Mouse (Mus musculus): Measurements from ENCODE around the gene Dop1b. TPM values are rescaled to one million over a fixed set of nuclear protein-coding genes. Genes with fewer than 3 reads are reported as not detected.
"Not testable (repeated sequence)": the region's sequence is repeated elsewhere in the genome, so short reads cannot be mapped to it uniquely, and the experiment has no call there.

The Dop1b gene
- polyA plus RNA-seq, 1 experiment from 2014 or later, result 15.5 TPM

DNA sequence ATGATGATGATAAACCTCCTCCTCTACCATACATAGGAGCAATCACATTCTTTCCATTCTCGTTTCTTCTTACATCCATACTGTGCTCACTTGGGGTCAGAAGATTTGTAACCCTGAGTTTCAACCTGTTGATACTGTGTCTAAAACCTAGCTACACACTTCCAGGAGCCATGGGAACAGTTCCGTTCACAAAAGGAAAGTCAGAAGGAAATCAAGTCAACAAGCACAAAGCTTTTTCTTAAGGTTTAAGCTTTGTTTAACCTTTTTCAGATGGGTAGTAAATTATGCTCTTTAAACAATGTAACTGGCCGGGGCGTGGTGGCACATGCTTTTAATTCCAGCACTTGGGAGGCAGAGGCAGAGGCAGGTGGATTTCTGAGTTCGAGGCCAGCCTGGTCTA, 105.7 kb downstream of the Dop1b start:
- DNase-seq (ENCODE audit: low spot score), result no peak
- Histone ChIP-seq H3K4me1 (replicated peaks; ENCODE audit: control insufficient read depth, insufficient read depth, low read length) (no peaks in the 10 kb centered on the region), H3K27ac (ENCODE audit: low read depth, low read length) (no peak overlapping the region), H3K9ac (ENCODE audit: low read length) (no peak overlapping the region), H3K27me3 (ENCODE audit: control insufficient read depth, insufficient read depth, low read length) (no peaks in the 10 kb centered on the region), H3K9me3 (ENCODE audit: control insufficient read depth, low read length) (no peaks in the 10 kb centered on the region), H3K4me3 (ENCODE audit: low read depth, low read length) (no peak overlapping the region), H3K36me3 (ENCODE audit: control insufficient read depth, insufficient read depth, low read length) (no peaks in the 10 kb centered on the region), H3K4me2 (ENCODE audit: low read depth, low read length, severe bottlenecking) (no peak overlapping the region)
- ATAC-seq (replicated peaks; ENCODE audit: low FRiP score), result no peak
- 90% methylated on average over 5 of the region's 5 CpGs for WGBS

DNA sequence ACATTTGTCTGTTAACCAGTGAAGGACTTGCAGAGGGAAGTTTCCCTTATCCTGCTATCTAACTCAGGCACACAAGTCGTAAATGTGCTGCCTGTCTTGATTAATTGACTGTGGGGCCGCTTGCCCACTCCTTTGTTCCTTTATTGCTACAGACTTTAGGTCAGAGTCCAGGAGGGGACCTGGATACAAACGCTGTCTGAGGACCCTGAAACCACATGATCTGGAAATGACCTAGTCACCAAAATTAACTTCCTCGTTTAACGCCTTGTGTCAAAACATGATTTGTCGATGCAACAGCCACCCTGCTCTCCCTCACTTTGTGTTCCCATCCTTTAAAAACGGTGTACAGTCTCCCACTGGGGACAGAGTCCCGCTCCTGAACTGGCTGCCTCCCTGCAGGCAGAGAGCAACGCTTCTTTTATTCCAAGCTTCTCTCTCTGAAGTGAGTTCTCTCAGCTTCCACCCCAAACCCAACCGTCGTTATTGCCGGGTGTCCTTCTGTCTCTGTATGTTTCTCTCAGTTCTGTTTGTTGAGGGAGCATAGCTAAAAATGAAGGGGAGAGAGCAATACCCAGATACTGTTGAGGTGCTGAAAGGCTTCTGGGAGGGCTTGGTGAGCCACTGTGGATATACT, 107.1 kb downstream of the Dop1b start:
- no peak overlapping the region for H3K4me2 ChIP-seq (ENCODE audit: low read depth, low read length, severe bottlenecking)
- H3K4me1 ChIP-seq (replicated peaks; ENCODE audit: control insufficient read depth, insufficient read depth, low read length), result no peaks in the 10 kb centered on the region
- ATAC-seq (replicated peaks; ENCODE audit: low FRiP score) (no peak), DNase-seq (ENCODE audit: low spot score) (no peak)
- no peak overlapping the region for H3K4me3 ChIP-seq (ENCODE audit: low read depth, low read length)
- H3K9ac ChIP-seq (ENCODE audit: low read length), result no peak overlapping the region
- H3K27me3 ChIP-seq (ENCODE audit: control insufficient read depth, insufficient read depth, low read length), result no peaks in the 10 kb centered on the region
- H3K27ac ChIP-seq (ENCODE audit: low read depth, low read length), result no peak overlapping the region
- H3K36me3 ChIP-seq (ENCODE audit: control insufficient read depth, insufficient read depth, low read length), result no peaks in the 10 kb centered on the region
- WGBS, result 63% methylated on average over 12 of the region's 12 CpGs
- H3K9me3 ChIP-seq (ENCODE audit: control insufficient read depth, low read length), result no peaks in the 10 kb centered on the region

DNA sequence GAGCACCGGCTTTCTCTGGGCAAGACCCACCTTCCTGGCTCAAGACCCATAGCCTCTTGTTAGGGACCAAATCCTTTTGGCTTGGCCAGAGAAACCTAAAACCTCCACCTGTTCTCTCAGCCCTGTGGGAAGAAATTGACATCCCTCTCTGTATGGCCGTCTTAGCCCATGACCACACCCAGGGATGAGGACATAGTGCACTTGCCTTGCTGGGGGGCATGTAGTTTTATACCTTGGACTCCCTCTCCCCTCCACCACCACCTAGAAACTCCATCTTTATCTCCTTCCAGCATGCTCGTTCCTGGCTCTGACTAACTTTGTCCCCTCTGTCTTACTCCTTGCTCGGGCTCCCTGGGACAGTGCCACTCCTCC, 107.6 kb downstream of the Dop1b start:
- Histone ChIP-seq H3K27ac (ENCODE audit: low read depth, low read length) (no peak overlapping the region), H3K27me3 (ENCODE audit: control insufficient read depth, insufficient read depth, low read length) (no peaks in the 10 kb centered on the region), H3K4me3 (ENCODE audit: low read depth, low read length) (no peak overlapping the region), H3K4me2 (ENCODE audit: low read depth, low read length, severe bottlenecking) (no peak overlapping the region), H3K9me3 (ENCODE audit: control insufficient read depth, low read length) (no peaks in the 10 kb centered on the region), H3K9ac (ENCODE audit: low read length) (no peak overlapping the region), H3K36me3 (ENCODE audit: control insufficient read depth, insufficient read depth, low read length) (no peaks in the 10 kb centered on the region), H3K4me1 (replicated peaks; ENCODE audit: control insufficient read depth, insufficient read depth, low read length) (no peaks in the 10 kb centered on the region)
- DNase-seq (ENCODE audit: low spot score), result no peak
- ATAC-seq (replicated peaks; ENCODE audit: low FRiP score), result no peak
- WGBS, result 80% methylated on average over 4 of the region's 4 CpGs

DNA sequence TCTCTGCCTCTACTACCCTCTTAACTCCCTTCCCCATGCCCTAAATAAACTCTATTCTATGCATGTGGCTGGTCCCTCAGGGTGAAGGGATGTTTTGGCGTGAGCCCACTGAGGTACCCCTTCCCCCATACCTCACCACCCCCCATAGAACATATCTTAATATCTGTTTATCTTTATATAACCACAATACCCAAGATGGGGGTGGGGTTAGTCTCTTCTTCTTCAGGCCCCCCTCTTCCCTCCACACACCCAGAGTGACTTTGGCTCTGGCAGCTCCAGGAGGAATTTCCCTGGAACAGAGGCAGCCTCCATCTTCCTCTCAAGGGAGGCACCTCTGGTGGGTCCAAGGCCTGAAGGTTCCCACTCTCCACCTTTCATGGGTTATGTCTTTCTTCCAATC, 108.3 kb downstream of the Dop1b start:
- no peak for ATAC-seq (replicated peaks; ENCODE audit: low FRiP score)

DNA sequence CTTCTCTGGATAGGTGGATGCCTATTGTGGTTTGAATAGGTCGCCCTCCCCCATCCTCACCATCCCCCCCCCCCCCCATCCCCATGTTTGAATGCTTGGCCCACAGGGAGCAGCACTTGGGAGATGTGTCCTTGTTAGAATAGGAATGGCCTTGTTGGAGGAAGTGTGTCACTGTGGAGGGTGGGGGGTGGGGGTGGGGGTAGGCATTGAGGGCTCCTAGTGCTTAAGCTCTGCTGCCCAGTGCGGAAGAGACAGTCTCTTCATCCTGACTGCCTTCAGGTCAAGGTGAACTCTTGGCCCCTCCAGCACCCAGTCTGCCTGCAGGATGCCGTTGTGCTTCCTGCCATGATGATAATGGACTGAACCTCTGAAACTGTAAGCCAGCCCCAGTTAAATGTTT, 110.0 kb downstream of the Dop1b start:
- Histone ChIP-seq H3K9ac (ENCODE audit: low read length) (no peak overlapping the region), H3K36me3 (ENCODE audit: control insufficient read depth, insufficient read depth, low read length) (no peaks in the 10 kb centered on the region), H3K9me3 (ENCODE audit: control insufficient read depth, low read length) (no peaks in the 10 kb centered on the region), H3K4me3 (ENCODE audit: low read depth, low read length) (no peak overlapping the region), H3K4me2 (ENCODE audit: low read depth, low read length, severe bottlenecking) (no peak overlapping the region), H3K27ac (ENCODE audit: low read depth, low read length) (no peak overlapping the region), H3K4me1 (replicated peaks; ENCODE audit: control insufficient read depth, insufficient read depth, low read length) (no peaks in the 10 kb centered on the region), H3K27me3 (ENCODE audit: control insufficient read depth, insufficient read depth, low read length) (no peaks in the 10 kb centered on the region)
- WGBS, result 92% methylated on average over 3 of the region's 3 CpGs
- ATAC-seq (replicated peaks; ENCODE audit: low FRiP score), result no peak
- no peak for DNase-seq (ENCODE audit: low spot score)

More for the DNA sequence above, 108.3 kb downstream of the Dop1b start:
- Histone ChIP-seq H3K4me2 (ENCODE audit: low read depth, low read length, severe bottlenecking) (no peak overlapping the region), H3K27ac (ENCODE audit: low read depth, low read length) (no peak overlapping the region), H3K4me3 (ENCODE audit: low read depth, low read length) (no peak overlapping the region), H3K9ac (ENCODE audit: low read length) (no peak overlapping the region), H3K36me3 (ENCODE audit: control insufficient read depth, insufficient read depth, low read length) (no peaks in the 10 kb centered on the region), H3K27me3 (ENCODE audit: control insufficient read depth, insufficient read depth, low read length) (no peaks in the 10 kb centered on the region), H3K9me3 (ENCODE audit: control insufficient read depth, low read length) (no peaks in the 10 kb centered on the region), H3K4me1 (replicated peaks; ENCODE audit: control insufficient read depth, insufficient read depth, low read length) (no peaks in the 10 kb centered on the region)
- no peak for DNase-seq (ENCODE audit: low spot score)
- 73% methylated on average over 1 of the region's 1 CpGs for WGBS

DNA sequence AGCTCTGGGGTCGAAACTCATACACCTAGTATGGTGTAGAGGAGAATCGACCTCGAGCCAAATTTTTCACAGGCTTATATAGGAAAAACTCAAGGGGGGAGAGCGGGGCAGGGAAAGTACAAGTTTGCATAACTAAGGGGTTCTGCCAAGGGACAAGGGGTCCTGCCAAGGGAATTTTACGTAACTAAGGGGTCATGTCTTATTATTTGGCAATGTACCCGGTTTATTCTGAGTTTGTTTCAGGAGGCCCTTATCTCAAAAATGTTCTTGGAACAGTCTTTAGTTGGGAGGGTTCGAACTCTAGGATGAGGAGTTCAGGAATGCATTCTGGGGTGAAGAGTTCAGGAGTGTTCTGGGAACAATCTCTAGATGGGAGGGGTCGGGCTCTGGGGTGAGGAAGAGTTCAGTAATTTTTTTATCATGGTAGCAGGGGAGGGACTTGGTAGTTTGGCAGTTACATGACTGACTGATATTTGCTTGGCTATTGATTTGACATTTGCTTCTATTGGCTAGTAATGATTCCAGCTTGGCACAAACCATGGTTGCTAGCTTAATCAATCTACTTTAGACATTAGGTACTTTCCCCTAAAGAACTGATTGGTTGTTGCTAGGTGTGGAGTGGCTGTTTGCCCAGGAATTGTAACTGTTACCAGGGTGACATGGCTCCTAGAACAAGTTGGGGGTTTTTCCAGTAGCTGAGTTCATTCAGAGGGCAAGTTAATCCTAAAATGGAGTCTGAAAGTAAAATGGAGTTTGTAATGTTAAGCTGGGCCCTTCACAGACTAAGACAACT, 110.9 kb downstream of the Dop1b start:
- not testable (repeated sequence) for H3K27me3 ChIP-seq (ENCODE audit: control insufficient read depth, insufficient read depth, low read length); H3K27ac ChIP-seq (ENCODE audit: low read depth, low read length); H3K4me2 ChIP-seq (ENCODE audit: low read depth, low read length, severe bottlenecking); ATAC-seq (replicated peaks; ENCODE audit: low FRiP score); H3K9ac ChIP-seq (ENCODE audit: low read length); H3K9me3 ChIP-seq (ENCODE audit: control insufficient read depth, low read length); H3K36me3 ChIP-seq (ENCODE audit: control insufficient read depth, insufficient read depth, low read length); DNase-seq (ENCODE audit: low spot score); H3K4me1 ChIP-seq (replicated peaks; ENCODE audit: control insufficient read depth, insufficient read depth, low read length); H3K4me3 ChIP-seq (ENCODE audit: low read depth, low read length)
- WGBS, result 93% methylated on average over 4 of the region's 8 CpGs

DNA sequence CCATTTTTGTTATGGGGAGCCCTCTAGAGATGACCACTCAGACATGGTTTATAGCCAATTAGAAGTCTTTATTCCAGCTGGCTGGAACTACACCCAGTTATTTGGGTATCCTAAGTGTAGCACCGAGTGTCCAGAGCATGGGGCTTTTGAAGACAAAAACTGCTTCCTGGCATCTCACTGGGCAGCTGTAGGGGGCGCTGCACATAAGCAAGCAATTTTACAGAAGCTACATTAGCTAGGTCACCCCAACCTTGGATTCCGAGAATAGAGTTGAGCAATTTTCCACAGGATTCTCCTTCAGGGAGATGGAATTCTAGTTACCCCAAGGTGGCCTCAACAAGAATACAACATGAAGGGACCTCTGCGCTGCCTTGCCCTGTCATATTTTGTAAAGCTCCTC, 113.1 kb downstream of the Dop1b start:
- no peaks in the 10 kb centered on the region for H3K4me1 ChIP-seq (replicated peaks; ENCODE audit: control insufficient read depth, insufficient read depth, low read length)
- WGBS, result 84% methylated on average over 4 of the region's 4 CpGs
- no peak overlapping the region for H3K27ac ChIP-seq (ENCODE audit: low read depth, low read length)

DNA sequence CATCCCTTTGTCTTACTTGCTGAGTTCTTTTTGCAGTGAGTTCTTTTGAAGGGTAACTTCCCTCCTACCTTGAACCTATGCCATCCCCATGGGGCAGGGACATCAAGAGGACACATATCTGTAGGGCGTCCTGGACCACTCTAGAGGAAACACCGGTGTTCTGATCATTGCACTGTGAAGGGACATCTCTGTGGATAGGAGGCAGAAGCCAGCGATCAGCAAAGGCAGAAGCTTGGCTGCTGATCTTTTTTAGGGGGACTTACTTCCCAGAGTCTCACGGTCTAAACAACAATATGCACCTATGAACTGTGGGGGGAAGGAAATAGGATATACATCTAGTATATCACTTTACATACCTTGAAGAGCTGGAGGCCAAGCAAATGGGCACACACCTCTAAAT, 113.8 kb downstream of the Dop1b start:
- 90% methylated on average over 4 of the region's 4 CpGs for WGBS
- DNase-seq (ENCODE audit: low spot score), result no peak
- Histone ChIP-seq H3K4me2 (ENCODE audit: low read depth, low read length, severe bottlenecking) (no peak overlapping the region), H3K4me3 (ENCODE audit: low read depth, low read length) (no peak overlapping the region), H3K9ac (ENCODE audit: low read length) (no peak overlapping the region), H3K9me3 (ENCODE audit: control insufficient read depth, low read length) (no peaks in the 10 kb centered on the region), H3K27ac (ENCODE audit: low read depth, low read length) (no peak overlapping the region), H3K36me3 (ENCODE audit: control insufficient read depth, insufficient read depth, low read length) (no peaks in the 10 kb centered on the region), H3K27me3 (ENCODE audit: control insufficient read depth, insufficient read depth, low read length) (no peaks in the 10 kb centered on the region), H3K4me1 (replicated peaks; ENCODE audit: control insufficient read depth, insufficient read depth, low read length) (no peaks in the 10 kb centered on the region)
- no peak for ATAC-seq (replicated peaks; ENCODE audit: low FRiP score)

More for the DNA sequence above, 113.1 kb downstream of the Dop1b start:
- ATAC-seq (replicated peaks; ENCODE audit: low FRiP score) (no peak), DNase-seq (ENCODE audit: low spot score) (no peak)
- H3K9ac ChIP-seq (ENCODE audit: low read length), result no peak overlapping the region
- H3K36me3 ChIP-seq (ENCODE audit: control insufficient read depth, insufficient read depth, low read length), result no peaks in the 10 kb centered on the region
- no peaks in the 10 kb centered on the region for H3K27me3 ChIP-seq (ENCODE audit: control insufficient read depth, insufficient read depth, low read length)
- no peak overlapping the region for H3K4me2 ChIP-seq (ENCODE audit: low read depth, low read length, severe bottlenecking)
- H3K9me3 ChIP-seq (ENCODE audit: control insufficient read depth, low read length), result no peaks in the 10 kb centered on the region
- H3K4me3 ChIP-seq (ENCODE audit: low read depth, low read length), result no peak overlapping the region

DNA sequence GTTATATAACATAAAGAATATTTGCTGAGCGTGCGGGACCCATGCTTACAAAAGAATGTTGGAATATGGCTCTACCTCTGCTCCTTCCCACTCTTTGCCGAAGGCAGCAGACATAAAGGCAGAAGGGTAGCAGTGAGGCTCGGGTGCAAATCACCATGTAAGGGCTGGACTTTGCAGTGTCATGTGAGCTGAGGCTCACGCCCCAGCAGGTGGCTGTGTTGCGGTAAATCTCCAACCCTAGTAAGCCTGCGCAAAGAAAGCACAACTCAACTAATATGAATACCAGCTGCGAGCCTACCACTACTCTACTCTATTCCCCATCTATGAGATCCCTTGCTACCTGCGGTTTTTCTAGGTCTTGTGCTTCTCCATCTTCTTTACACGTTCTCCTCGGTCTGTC, 114.3 kb downstream of the Dop1b start:
- no peak overlapping the region for H3K4me2 ChIP-seq (ENCODE audit: low read depth, low read length, severe bottlenecking)
- H3K27me3 ChIP-seq (ENCODE audit: control insufficient read depth, insufficient read depth, low read length), result no peaks in the 10 kb centered on the region; the same call in 1 of the 2 replicates
- no peak overlapping the region for H3K4me3 ChIP-seq (ENCODE audit: low read depth, low read length)
- WGBS, result 71% methylated on average over 11 of the region's 11 CpGs
- H3K36me3 ChIP-seq (ENCODE audit: control insufficient read depth, insufficient read depth, low read length), result no peaks in the 10 kb centered on the region
- H3K27ac ChIP-seq (ENCODE audit: low read depth, low read length), result no peak overlapping the region
- DNase-seq (ENCODE audit: low spot score) (no peak), ATAC-seq (replicated peaks; ENCODE audit: low FRiP score) (no peak)
- no peaks in the 10 kb centered on the region for H3K4me1 ChIP-seq (replicated peaks; ENCODE audit: control insufficient read depth, insufficient read depth, low read length)
- H3K9me3 ChIP-seq (ENCODE audit: control insufficient read depth, low read length), result no peaks in the 10 kb centered on the region
- no peak overlapping the region for H3K9ac ChIP-seq (ENCODE audit: low read length)
